Mouse (Mus musculus): Measurements from ENCODE around the gene Gtpbp1. TPM values are rescaled to one million over a fixed set of nuclear protein-coding genes. Genes with fewer than 3 reads are reported as not detected.

Gtpbp1 gene
- total RNA-seq, 2 experiments from 2014 or later: 31.2 to 36.8 TPM

Other genes with a start within 250 kb of the Gtpbp1 start
- 33.3 and 39.4 TPM in 2 replicates for gene Csnk1e, start 235.3 kb upstream of the Gtpbp1 start, total RNA-seq (2015)
- 29.3 and 32.0 TPM in 2 replicates for gene Csnk1e, start 235.3 kb upstream of the Gtpbp1 start, total RNA-seq (2017)
- gene Kcnj4, start 185.6 kb upstream of the Gtpbp1 start, total RNA-seq (2015): not detected in 2 replicates
- not detected in 2 replicates for gene Kcnj4, start 185.6 kb upstream of the Gtpbp1 start, total RNA-seq (2017)
- not detected in 2 replicates for gene Kdelr3, start 174.4 kb upstream of the Gtpbp1 start, total RNA-seq (2015)
- gene Kdelr3, start 174.4 kb upstream of the Gtpbp1 start, total RNA-seq (2017): not detected in 2 replicates
- gene Ddx17, start 144.1 kb upstream of the Gtpbp1 start, total RNA-seq (2015): 108 TPM in 2 replicates
- gene Ddx17, start 144.1 kb upstream of the Gtpbp1 start, total RNA-seq (2017): 146 and 163 TPM in 2 replicates
- 3.7 and 7.0 TPM in 2 replicates for gene Dmc1, start 85.7 kb upstream of the Gtpbp1 start, total RNA-seq (2015)
- gene Dmc1, start 85.7 kb upstream of the Gtpbp1 start, total RNA-seq (2017): 5.1 and 5.3 TPM in 2 replicates
- gene Fam227a, start 31.9 kb upstream of the Gtpbp1 start, total RNA-seq (2015): 0.20 and 0.87 TPM in 2 replicates
- 0.12 and 1.2 TPM in 2 replicates for gene Fam227a, start 31.9 kb upstream of the Gtpbp1 start, total RNA-seq (2017)
- gene Cby1, start 31.6 kb upstream of the Gtpbp1 start, total RNA-seq (2015): 9.9 and 12.9 TPM in 2 replicates
- 45.0 and 52.0 TPM in 2 replicates for gene Cby1, start 31.6 kb upstream of the Gtpbp1 start, total RNA-seq (2017)
- gene Tomm22, start 20.0 kb upstream of the Gtpbp1 start, total RNA-seq (2015): 161 and 184 TPM in 2 replicates
- gene Tomm22, start 20.0 kb upstream of the Gtpbp1 start, total RNA-seq (2017): 81.2 and 82.1 TPM in 2 replicates
- gene Josd1, start 2.9 kb upstream of the Gtpbp1 start, total RNA-seq (2015): 6.7 and 8.0 TPM in 2 replicates
- 10.7 and 13.0 TPM in 2 replicates for gene Josd1, start 2.9 kb upstream of the Gtpbp1 start, total RNA-seq (2017)
- 53.6 and 54.4 TPM in 2 replicates for gene Sun2, start 51.7 kb downstream of the Gtpbp1 start, total RNA-seq (2015)
- 129 and 161 TPM in 2 replicates for gene Sun2, start 51.7 kb downstream of the Gtpbp1 start, total RNA-seq (2017)
- gene Dnal4, start 87.0 kb downstream of the Gtpbp1 start, total RNA-seq (2015): 13.9 and 14.1 TPM in 2 replicates
- gene Dnal4, start 87.0 kb downstream of the Gtpbp1 start, total RNA-seq (2017): 9.6 and 12.3 TPM in 2 replicates
- gene Nptxr, start 113.9 kb downstream of the Gtpbp1 start, total RNA-seq (2015): 0.33 and 1.3 TPM in 2 replicates
- gene Nptxr, start 113.9 kb downstream of the Gtpbp1 start, total RNA-seq (2017): 0.44 and 0.49 TPM in 2 replicates
- not detected in 2 replicates for gene Npcd, start 143.4 kb downstream of the Gtpbp1 start, total RNA-seq (2015)
- not detected in 2 replicates for gene Npcd, start 143.4 kb downstream of the Gtpbp1 start, total RNA-seq (2017)
- gene Cbx6, start 143.8 kb downstream of the Gtpbp1 start, total RNA-seq (2015): 2.3 and 3.9 TPM in 2 replicates
- gene Cbx6, start 143.8 kb downstream of the Gtpbp1 start, total RNA-seq (2017): 3.5 and 6.7 TPM in 2 replicates
- 129 and 148 TPM in 2 replicates for gene Apobec3, start 200.8 kb downstream of the Gtpbp1 start, total RNA-seq (2015)
- 124 and 125 TPM in 2 replicates for gene Apobec3, start 200.8 kb downstream of the Gtpbp1 start, total RNA-seq (2017)

Measured in megakaryocyte, adult 5-6 weeks (primary cell).